Mouse (Mus musculus): ENCODE measurements around the gene Slc41a1. TPM values are rescaled to one million over a fixed set of nuclear protein-coding genes. Genes with fewer than 3 reads are reported as not detected.
"Not testable (repeated sequence)": the region's sequence is repeated elsewhere in the genome, so short reads cannot be mapped to it uniquely, and the experiment has no call there.

The Slc41a1 gene
- total RNA-seq (2014; fragmentation: Nextera tagmentation), result 8.0 and 11.0 TPM in 2 replicates
- 3.1 and 7.4 TPM in 2 replicates for total RNA-seq (2017)

- peak; percentile 28 for ATAC-seq (replicated peaks; ENCODE audit: poor library complexity, severe bottlenecking)
These were observed at the start of gene Slc41a1 for GRCm38 (mm10) chr1:131827207-131827786. Gene Slc41a1, plus strand, starts transcription at chr1:131827493.

- ATAC-seq (replicated peaks; ENCODE audit: poor library complexity, severe bottlenecking), result no peak
These were observed 32.7 kb upstream of the Slc41a1 start for GRCm38 (mm10) chr1:131794591-131794990.

- ATAC-seq (replicated peaks; ENCODE audit: poor library complexity, severe bottlenecking), result no peak
These were observed 32.1 kb upstream of the Slc41a1 start for GRCm38 (mm10) chr1:131795171-131795570.

- ATAC-seq (replicated peaks; ENCODE audit: poor library complexity, severe bottlenecking), result peak; percentile 69
These were observed 29.9 kb upstream of the Slc41a1 start, which contains the start of gene Pm20d1 for GRCm38 (mm10) chr1:131797202-131797909. Gene Pm20d1, plus strand, starts transcription at chr1:131797381.

GRCm38 (mm10) chr1:131800001-131800400 lies 27.3 kb upstream of the Slc41a1 start:
- ATAC-seq (replicated peaks; ENCODE audit: poor library complexity, severe bottlenecking), result peak; percentile 47

- ATAC-seq (replicated peaks; ENCODE audit: poor library complexity, severe bottlenecking), result no peak
These were observed 26.2 kb upstream of the Slc41a1 start for GRCm38 (mm10) chr1:131801071-131801470.

- ATAC-seq (replicated peaks; ENCODE audit: poor library complexity, severe bottlenecking), result no peak
These were observed 24.6 kb upstream of the Slc41a1 start for GRCm38 (mm10) chr1:131802652-131803051.

GRCm38 (mm10) chr1:131804166-131804565 lies 23.1 kb upstream of the Slc41a1 start:
- no peak for ATAC-seq (replicated peaks; ENCODE audit: poor library complexity, severe bottlenecking)

GRCm38 (mm10) chr1:131808986-131809385 lies 18.3 kb upstream of the Slc41a1 start:
- no peak for ATAC-seq (replicated peaks; ENCODE audit: poor library complexity, severe bottlenecking)

- no peak for ATAC-seq (replicated peaks; ENCODE audit: poor library complexity, severe bottlenecking)
These were observed 17.6 kb upstream of the Slc41a1 start for GRCm38 (mm10) chr1:131809651-131810050.

GRCm38 (mm10) chr1:131811393-131811792 lies 15.9 kb upstream of the Slc41a1 start:
- no peak for ATAC-seq (replicated peaks; ENCODE audit: poor library complexity, severe bottlenecking)

GRCm38 (mm10) chr1:131812006-131812405 lies 15.3 kb upstream of the Slc41a1 start:
- ATAC-seq (replicated peaks; ENCODE audit: poor library complexity, severe bottlenecking), result no peak

GRCm38 (mm10) chr1:131812631-131813295 lies 14.5 kb upstream of the Slc41a1 start:
- no peak for ATAC-seq (replicated peaks; ENCODE audit: poor library complexity, severe bottlenecking)

- no peak for ATAC-seq (replicated peaks; ENCODE audit: poor library complexity, severe bottlenecking)
These were observed 13.6 kb upstream of the Slc41a1 start for GRCm38 (mm10) chr1:131813731-131814130.

- ATAC-seq (replicated peaks; ENCODE audit: poor library complexity, severe bottlenecking), result no peak
These were observed 13.1 kb upstream of the Slc41a1 start for GRCm38 (mm10) chr1:131814191-131814590.

GRCm38 (mm10) chr1:131816886-131817285 lies 10.4 kb upstream of the Slc41a1 start:
- ATAC-seq (replicated peaks; ENCODE audit: poor library complexity, severe bottlenecking), result no peak

GRCm38 (mm10) chr1:131820353-131820752 lies 6.9 kb upstream of the Slc41a1 start:
- ATAC-seq (replicated peaks; ENCODE audit: poor library complexity, severe bottlenecking), result not testable (repeated sequence)

GRCm38 (mm10) chr1:131820887-131821328 lies 6.4 kb upstream of the Slc41a1 start:
- no peak for ATAC-seq (replicated peaks; ENCODE audit: poor library complexity, severe bottlenecking)

- no peak for ATAC-seq (replicated peaks; ENCODE audit: poor library complexity, severe bottlenecking)
These were observed 5.0 kb upstream of the Slc41a1 start for GRCm38 (mm10) chr1:131822292-131822691.

GRCm38 (mm10) chr1:131822856-131823492 lies 4.3 kb upstream of the Slc41a1 start:
- no peak for ATAC-seq (replicated peaks; ENCODE audit: poor library complexity, severe bottlenecking)

GRCm38 (mm10) chr1:131823563-131823962 lies 3.7 kb upstream of the Slc41a1 start:
- ATAC-seq (replicated peaks; ENCODE audit: poor library complexity, severe bottlenecking), result no peak

All from granulocyte monocyte progenitor cell, adult 5-6 weeks (primary cell).